Mouse (Mus musculus): Measurements from ENCODE around the gene Il31ra. TPM values are rescaled to one million over a fixed set of nuclear protein-coding genes. Genes with fewer than 3 reads are reported as not detected.

Gene Il31ra
- total RNA-seq, 2 experiments from 2014 or later = 0.75 TPM; not detected in 1

GRCm38 (mm10) chr13:112473757-112474755, 120.1 kb downstream of the Il31ra start:
- no peak for DNase-seq (ENCODE audit: low spot score in 2 of 2)
- intact Hi-C loops (cut with DNase I) = no loop called here

GRCm38 (mm10) chr13:112472401-112473023, 121.6 kb downstream of the Il31ra start:
- intact Hi-C loops (cut with DNase I) = no loop called here
- DNase-seq (ENCODE audit: low spot score in 2 of 2) = no peak

- intact Hi-C loops (cut with DNase I) = no loop called here
- DNase-seq (ENCODE audit: low spot score in 2 of 2) = no peak
Measured at GRCm38 (mm10) chr13:112471201-112471600, 123.0 kb downstream of the Il31ra start.

Other genes with a start within 250 kb of the Il31ra start
- 10 to 100 TPM; 76.3 to 79.5 TPM for gene Il6st, start 130.3 kb downstream of the Il31ra start, total RNA-seq (2021)
- 1 to 10 TPM; 1.4 to 1.6 TPM for gene Ddx4, start 58.1 kb upstream of the Il31ra start, total RNA-seq (2021)
- gene Slc38a9, start 66.4 kb upstream of the Il31ra start, total RNA-seq (2021) = 10 to 100 TPM; 18.3 to 28.3 TPM
- 10 to 100 TPM; 24.6 to 30.9 TPM for gene Plpp1, start 206.4 kb upstream of the Il31ra start, total RNA-seq (2021)